Mouse (Mus musculus) left cerebral cortex, adult 11 months (tissue): ENCODE measurements around the gene Rad51b.

ENCODE experiments used
- DNase-seq: peaks from one replicate; pipeline ENCODE4 v3.0.0; 2022; ENCODE audit warnings: low spot score

The Rad51b gene

GRCm38 (mm10) chr12:79492175-79492574 lies 195.1 kb downstream of the Rad51b start:
- no peak for DNase-seq

GRCm38 (mm10) chr12:79492613-79493012 lies 195.5 kb downstream of the Rad51b start:
- no peak for DNase-seq

GRCm38 (mm10) chr12:79493481-79493880 lies 196.4 kb downstream of the Rad51b start:
- DNase-seq: no peak

DNA sequence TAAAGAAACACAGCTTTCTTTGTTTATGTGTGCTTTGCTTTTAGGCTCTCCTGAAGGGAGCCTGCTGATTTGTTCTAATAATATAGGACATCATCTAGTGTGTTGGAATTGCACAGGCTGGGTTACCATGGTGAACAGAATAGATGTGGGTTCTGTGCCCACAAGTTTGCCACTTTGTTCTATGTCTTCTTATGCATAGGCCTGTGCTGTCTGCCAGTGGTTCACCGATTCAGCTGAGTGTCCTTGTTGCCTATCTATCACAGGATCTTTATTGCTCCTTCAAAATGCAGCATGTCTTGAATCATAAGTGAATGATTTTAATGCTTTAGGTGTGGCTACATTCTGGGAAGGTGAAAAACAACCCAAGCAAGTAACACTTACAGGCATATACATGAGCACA lies 201.2 kb downstream of the Rad51b start:
- no peak for DNase-seq

- DNase-seq: no peak
Observed at GRCm38 (mm10) chr12:79499809-79500208, 202.7 kb downstream of the Rad51b start.

GRCm38 (mm10) chr12:79501877-79502276 lies 204.8 kb downstream of the Rad51b start:
- DNase-seq: no peak

DNA sequence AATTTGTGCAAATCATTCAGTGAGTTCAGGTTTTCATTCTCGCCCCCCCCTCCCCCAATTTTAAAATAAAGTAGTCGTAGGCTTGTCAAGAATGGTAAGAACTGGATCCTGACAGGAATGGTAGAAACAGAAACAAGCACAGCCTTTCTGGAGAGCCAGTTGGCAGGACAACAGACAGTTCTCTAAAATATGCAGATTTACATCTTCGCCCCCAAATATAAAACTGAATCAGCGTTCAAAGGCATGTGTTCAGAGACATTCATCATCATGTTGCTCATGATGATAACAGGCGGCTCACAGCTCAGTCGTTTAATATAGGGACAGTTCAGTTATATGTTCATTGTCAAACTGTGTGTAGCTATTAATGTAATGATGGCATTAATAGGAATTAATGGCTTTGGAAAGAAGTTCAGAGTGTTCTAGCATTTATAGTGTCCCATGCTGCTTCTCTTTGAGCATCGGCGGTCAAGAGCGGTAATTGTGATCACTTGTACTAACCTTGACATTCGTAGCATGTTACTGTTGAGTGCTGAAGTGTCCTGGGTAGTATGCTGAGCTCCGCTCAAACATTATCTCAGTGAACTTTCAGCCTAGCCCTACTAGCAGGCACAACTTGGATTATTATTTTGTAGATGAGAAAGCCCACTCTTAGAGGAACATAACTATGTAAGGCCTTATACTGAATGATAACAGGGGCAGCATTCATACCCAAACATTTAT lies 205.9 kb downstream of the Rad51b start:
- DNase-seq: no peak

DNA sequence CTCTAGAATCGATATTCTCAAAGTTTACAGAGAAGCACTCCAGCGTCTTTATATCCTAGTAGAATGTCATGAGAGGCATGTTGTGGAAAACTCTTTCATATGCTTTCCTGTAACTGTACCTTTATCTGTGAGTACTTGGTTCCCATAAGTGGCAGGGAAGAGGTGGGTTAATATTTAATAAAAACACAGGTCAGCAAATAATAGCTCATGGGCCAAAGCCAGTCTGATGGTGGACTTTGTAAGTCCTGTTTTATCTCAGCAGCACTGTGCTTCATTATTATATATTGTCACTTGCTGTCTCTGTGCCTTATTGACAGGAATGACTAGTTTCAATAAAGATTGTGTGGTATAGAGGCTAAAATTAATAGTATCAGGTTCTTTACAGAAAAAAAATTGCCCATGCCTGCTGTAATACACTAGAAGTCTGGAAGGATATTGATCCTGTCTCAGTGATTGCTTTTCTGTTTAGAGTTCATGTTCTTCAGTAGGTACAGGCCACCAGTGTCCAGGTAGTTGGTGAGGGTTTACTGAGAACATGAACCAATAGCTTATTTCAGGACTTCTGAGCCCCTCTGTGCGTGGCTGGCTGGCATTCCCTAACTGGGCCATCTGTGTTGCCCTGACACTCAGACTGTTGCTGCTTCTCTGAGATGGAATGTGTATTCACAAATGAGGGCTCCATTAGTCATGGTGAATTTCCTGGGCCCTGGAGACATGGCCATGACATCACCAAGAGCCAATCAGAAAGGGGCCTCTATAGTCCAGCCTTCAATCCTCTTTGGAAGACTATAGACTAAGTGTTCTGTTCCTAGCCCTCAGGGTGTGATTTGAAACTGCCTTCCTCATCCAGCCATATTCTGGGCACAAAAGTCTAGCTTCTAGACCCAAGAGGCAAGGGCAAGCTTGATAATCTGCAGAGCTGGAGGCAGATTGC lies 206.8 kb downstream of the Rad51b start:
- no peak for DNase-seq

GRCm38 (mm10) chr12:79504641-79505040 lies 207.6 kb downstream of the Rad51b start:
- DNase-seq: no peak

DNA sequence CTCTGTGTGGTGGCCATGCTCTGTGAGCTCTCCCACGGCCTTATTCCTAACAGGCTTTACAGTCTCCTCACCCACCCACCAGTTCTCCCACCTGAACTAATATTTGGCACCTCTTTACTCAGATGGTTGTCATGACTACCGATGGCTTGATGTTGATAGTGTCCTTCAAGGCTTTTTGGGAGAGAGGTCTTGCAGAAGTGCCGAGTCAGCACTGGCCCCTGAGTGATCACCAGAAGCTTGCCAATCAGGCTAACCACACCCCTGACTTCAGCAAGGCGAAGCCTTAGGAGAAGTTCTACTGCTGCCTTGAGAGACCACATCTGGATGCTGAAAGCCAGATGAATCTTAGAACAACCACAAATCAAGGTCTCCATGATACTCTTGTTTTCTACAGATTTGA lies 209.3 kb downstream of the Rad51b start:
- no peak for DNase-seq

DNA sequence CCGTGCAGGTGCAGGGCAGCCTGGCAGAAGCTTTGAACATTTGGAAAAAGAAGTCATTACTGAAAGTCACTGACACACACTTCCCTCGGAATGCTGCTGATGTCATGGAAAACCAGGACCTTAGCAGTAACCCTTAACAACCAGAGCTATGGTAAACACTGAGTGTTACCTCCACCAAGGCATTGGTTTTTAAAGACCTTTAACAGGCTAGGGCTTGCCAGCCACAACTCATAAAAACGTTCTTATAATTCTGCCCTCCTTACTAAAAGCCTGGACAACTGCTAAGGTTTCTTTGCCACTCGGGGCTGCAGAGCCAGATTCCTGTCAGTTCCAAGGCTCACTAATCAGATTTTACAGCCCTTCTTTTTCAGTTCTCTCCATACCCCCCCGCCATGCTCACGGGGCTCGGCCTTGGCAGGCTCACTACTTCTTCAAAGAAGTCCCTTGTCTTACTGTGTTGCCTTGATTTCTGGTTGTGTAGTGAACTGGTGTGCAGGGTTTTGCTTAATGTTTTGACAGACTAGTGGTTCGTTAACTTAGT lies 210.1 kb downstream of the Rad51b start:
- no peak for DNase-seq

DNA sequence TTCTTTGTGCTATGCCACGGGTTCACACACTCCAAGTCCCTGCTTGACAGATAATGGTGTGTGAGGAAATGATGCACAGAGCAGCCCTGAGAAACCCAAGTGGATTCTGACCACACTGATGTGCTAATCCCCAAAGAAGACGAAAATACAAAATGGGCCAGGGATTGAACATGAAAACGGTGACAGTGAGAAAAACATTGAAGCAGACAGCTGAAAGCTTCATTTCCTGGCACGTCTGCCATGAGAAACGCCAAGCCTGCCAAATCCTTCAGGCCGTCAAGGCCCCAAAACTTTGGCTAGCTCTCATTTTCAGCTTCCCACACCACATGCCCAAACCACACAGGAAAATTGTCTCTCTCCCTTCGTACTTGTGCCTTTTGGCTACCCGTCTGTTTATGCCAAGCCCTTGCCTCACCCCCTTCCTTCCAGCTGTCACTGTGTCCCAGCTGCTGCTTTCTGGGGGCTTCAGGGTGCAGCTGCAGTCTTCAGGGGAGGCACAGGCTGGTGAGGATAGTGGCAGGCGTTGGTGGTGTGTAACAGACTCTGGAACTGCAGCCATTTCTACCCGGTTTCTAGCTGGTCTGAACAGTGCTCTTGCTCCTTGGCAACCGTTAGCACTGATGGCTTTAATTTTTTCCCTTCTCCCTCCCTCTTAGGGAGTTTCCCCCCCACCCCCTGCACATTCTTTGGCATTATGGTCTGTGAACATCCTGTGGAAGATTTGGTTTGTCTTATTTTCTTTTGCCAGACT lies 214.5 kb downstream of the Rad51b start:
- DNase-seq: no peak

- DNase-seq: no peak
Observed at GRCm38 (mm10) chr12:79512205-79512886, 215.3 kb downstream of the Rad51b start.

DNA sequence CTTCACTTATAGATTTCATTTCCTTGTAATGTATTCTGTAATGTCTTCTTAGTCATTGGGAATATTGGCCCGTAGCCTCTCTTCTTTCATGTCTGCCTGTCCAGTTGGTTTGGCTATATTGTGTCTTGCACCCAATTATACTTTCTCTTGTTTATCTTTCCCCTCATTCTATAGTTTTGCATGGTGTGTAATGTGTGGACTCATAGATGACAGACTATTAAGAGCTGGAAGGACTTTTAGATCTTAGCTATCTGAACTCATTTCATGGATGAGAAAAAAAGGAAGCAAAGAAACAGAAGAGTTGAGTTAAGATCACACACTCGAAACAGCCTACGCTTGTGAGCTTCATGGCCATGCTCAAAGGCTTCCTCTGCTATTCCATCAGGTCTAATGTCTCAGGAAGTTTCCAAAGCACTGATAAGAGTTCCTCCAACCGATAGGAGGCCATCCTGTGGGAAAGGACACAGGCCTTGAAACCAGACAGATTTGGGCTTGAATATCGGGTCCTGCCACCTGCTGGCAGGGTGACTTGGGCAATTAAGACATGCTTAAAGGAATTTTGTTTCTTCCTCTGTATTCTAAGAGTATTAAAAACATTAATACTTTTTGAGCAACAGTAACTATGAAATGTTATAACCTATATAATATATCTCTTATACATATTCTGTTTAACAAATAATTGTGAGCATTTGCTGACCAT lies 216.1 kb downstream of the Rad51b start:
- DNase-seq: no peak

DNA sequence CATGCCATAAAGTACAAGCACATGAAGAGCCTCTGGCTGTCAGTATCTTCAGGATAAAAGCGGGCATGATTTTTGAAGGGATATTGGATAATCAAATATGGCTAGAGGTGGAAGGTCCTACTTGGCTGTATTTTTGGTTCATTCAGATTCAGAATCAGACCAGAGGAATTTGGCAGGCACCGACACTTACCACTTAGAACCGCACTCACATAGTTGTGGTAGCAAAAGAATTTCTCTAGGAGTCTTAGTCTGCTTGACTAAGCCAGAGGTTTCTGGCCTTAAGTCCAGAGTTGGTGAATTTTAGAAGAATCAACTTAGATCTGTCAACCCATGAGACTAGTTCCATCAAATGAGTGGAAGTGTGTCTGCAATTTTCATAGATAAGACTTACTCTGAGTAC lies 217.6 kb downstream of the Rad51b start:
- no peak for DNase-seq

GRCm38 (mm10) chr12:79522374-79522773 lies 225.3 kb downstream of the Rad51b start:
- no peak for DNase-seq

DNA sequence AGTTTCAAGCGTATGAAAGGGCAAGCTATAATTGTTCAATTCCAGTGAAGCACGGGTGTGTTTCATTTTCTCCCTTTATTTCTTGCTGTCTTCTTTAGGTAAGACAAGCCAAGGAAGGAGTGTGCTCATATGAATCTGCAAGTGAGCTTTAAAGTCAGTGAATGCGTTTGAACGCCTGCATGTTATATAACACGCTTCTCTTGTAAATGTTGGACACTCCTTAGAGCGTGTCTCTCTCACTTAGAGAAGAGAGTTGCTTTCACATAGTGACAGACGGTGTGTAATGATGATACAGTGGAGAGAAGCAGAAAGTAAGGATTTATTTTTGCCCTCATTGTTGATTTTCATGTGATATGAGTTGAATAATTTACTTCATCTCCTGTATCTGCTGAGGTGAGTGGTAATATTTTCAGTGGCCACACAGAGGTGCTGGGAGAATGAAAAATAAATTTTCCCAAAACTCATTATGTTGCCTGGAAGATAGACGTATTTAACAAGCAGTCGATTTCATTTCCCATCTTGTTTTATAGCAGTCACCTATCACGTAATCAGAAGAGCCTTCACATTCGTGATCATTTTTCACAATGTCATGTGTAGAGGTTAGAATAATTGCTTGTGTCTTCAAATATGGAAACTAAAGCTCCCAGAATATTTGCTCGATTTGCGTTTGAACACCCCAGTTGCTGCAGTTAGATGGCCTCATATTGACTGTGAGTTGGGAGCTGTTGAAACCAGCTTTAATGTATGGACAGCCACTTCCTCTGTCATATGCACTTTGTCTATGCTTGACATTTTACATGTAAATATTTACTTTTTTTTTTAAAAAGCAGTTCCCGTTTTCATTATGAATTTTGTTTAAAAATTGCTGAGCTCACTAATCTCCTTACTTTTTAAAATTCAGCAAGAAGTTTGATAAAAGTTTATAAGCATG lies 228.1 kb downstream of the Rad51b start:
- DNase-seq: no peak

DNA sequence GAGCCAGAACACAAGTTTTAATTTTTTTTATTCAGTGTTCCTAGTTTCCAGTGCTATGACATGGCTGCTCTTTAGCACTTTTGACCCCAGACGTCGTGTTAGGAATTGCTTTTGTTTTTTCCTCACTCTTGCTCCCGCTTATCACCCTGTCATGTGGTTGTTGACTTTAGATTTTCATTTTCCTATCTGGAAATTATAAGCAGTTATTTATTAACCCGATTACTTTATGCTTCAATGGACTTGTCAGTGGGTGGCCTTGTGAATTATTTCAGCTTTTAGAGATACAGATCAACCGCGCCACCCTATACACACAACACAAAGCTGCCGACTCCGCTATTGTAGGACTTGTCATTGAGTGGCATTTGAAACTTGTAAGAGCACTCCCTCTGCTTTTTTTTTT lies 228.8 kb downstream of the Rad51b start:
- no peak for DNase-seq

DNA sequence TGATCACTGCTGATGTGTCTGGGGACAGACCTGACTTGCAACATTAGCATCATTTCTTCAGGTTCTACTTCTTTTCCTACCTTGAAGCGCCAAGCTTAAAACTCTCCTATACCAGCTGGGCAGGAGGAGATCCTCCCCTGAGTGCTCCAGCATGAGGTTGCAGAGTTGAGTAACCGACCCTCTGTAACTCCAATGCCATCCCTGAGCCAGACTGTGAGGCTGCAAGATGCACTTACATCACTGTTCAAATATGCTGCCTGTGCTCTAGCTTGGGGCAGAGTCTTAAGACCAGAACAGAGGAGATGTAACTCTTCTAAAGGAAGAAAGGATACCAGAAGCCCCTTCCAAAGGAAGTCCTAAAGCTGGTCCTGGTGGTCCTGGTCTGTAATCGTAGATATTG lies 230.1 kb downstream of the Rad51b start:
- no peak for DNase-seq
